Mouse (Mus musculus): ENCODE measurements at regions not wholly inside any gene's neighbourhood (a gene's known extent, or its start where the extent isn't known, plus 50 kb on each side); places are given as distances from the start of the nearest gene placed in this dataset.

DNA sequence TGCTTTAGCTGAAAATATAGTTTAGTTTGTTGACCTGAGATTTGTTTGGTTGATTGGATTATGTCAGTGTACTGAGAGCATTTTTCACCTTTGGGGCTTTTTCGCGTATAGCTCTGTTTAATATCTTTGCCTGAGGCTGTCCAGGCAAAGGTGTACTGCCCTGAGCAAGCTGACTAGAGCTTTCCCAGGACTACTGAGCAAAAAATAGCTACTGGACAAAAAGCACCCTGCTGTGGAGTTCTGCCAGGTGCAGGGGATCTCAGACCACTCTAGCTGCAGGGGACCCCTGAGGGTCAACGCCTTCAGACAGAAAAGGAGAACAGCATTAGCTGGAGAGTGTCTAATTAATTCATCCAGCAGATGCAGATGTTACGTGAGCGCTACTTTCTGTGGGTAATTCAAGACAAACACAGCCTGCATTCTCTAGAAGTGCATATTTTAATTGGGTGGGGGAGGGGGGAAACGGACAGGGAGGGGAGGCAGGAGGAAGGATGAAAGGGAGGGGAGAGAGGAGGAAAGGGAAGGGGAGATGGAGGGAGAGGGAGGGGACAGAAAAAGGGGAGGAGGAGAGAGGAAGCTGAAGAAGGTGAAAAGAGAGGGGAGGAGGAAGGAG, 61.7 kb downstream of the Thnsl1 start:
- no peak for DNase-seq

DNA sequence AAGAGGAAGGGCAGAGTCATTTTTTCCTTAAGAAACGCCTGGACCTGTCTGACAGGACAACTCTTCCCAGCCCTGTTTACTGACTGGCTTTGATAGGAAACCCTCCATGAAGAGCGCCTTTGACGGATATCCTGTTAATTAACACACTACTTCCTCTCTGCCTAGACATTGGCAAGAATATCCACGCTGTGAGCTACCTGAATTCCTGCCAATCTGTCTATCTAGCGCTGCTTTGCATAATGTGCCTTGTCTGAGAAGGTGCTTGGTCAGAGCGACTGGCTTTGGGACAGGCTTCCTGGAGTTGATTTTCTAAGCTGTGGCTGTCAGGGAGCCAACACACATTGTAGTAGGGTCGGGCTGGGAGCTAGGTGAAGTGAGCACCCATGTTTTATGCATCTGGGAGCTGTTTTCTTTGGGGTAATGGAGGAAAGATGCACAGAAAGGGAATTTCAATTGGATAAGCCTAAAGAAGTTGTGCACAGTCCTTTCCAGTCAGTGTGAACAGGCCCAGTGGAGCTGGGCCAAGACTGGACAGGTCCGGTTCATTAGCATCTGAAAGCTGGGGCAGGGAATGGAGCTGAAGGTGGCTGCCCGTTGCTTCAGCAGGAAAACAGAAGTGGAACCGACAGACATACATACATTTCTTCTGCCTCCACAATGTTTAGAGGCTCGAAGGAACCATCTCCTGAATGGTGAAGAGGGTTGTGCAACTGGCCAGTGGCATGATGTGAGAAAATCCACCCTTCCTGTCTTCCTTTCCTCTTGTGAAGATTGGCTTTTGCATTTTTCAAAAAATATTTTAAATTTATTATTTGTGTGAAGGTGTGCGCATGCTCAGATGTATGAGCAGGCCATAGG, 64.7 kb downstream of the Thnsl1 start:
- no peak for DNase-seq

GRCm38 (mm10) chr2:21273416-21273815, 67.9 kb downstream of the Thnsl1 start:
- DNase-seq: no peak

DNA sequence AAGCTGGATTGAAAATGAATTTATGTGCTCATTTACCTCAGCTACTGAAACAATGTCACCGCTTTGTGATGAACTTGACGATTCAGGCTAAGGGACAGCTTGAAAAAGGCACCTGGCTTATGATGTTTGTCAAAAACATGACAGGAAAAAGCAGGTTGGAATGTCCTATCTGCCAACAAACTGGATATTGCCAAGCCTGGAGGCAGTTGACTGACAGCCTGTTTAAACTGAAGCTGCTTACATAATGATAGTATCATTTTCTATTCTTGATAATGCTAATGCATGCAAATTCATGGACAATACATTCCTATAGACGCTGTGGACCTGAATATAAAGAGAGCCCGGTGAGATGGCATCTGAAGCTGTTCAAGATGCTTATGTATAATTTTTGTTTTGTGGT, 69.8 kb downstream of the Thnsl1 start:
- DNase-seq: no peak

- peak; percentile 62 for DNase-seq
Observed at GRCm38 (mm10) chr2:21280794-21281420, 75.4 kb downstream of the Thnsl1 start.

GRCm38 (mm10) chr2:21282505-21283200, 77.1 kb downstream of the Thnsl1 start:
- no peak for DNase-seq

DNA sequence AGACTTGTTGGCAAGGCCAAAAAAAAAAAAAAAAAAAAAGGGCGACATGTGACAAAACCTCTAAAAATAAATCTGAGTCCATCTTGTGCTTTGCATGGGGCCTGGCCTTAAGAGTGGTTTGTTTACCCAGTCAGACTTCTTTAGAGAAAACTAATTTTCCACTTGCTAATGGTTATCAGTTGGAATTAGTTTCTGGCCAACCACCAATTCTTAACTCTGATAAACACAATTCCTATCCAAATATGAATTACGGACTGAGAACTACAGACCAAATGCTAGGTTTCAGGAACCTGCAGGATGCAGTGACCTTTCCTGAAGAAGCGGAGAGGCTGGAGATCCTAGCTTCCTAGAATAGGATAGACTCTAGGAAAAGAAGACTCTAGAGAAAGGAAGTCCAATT, 79.4 kb downstream of the Thnsl1 start:
- no peak for DNase-seq

DNA sequence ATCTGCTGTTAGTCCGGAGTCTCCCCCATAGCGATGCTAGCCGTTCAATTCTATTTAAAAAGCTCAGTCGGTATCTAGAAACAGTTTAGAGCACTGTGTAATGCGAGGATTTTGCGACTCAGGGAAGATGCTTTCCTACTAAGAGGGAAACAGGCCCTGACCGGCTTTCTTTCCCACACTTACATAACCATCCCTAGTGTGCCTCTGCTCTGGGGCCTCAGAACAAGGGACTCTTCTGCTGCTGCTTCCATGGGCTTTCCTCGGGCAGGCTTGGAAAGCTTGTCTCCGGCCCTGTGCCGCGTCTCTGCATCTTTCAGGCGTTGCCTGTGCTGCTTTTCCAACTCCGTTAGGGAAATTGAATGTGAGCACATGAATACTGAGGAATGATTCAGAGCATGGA, 79.6 kb upstream of the Gpr158 start:
- no peak for DNase-seq

GRCm38 (mm10) chr2:21292669-21293151, 74.6 kb upstream of the Gpr158 start:
- DNase-seq: no peak

GRCm38 (mm10) chr2:21294002-21294401, 73.3 kb upstream of the Gpr158 start:
- DNase-seq: no peak

GRCm38 (mm10) chr2:21299681-21300080, 67.7 kb upstream of the Gpr158 start:
- no peak for DNase-seq
